Mouse (Mus musculus) forebrain, embryonic 14.5 days (tissue): Measurements from ENCODE around the gene Ccdc6. TPM values are rescaled to one million over a fixed set of nuclear protein-coding genes. Genes with fewer than 3 reads are reported as not detected.

Experiments
- ATAC-seq: fragments of 200-750 bp; cut with Nextera tagmentation; 2 replicates; pipeline ENCODE4 v1.8.0; 2017; ENCODE audit warnings: mild to moderate bottlenecking, moderate library complexity
- DNase-seq: peaks from one replicate; pipeline ENCODE4 v3.0.0-alpha.2; 2015; ENCODE audit warnings: low spot score
- H3K27ac ChIP-seq: fragments of 300-500 bp; sonication (generic); 2 replicates; pipeline ENCODE4 v1.5.1; 2014; ENCODE audit warnings: low read depth, mild to moderate bottlenecking, control low read depth, low read length, moderate library complexity
- H3K27me3 ChIP-seq: fragments of 300-500 bp; sonication (generic); replicated peaks from 2 replicates; pipeline ENCODE4 v1.6.1; 2014; ENCODE audit warnings: low read length, control low read depth, mixed read lengths; ENCODE audit not compliant: control insufficient read depth, insufficient read depth
- H3K36me3 ChIP-seq: fragments of 300-500 bp; sonication (generic); 2 replicates; pipeline ENCODE4 v1.6.1; 2014; ENCODE audit warnings: low read length, control low read depth; ENCODE audit not compliant: control insufficient read depth, insufficient read depth
- H3K4me1 ChIP-seq: fragments of 300-500 bp; sonication (generic); 2 replicates; pipeline ENCODE4 v1.6.1; 2014; ENCODE audit warnings: antibody characterized with exemption, low read length, control low read depth; ENCODE audit not compliant: control insufficient read depth, insufficient read depth
- H3K4me2 ChIP-seq: fragments of 300-500 bp; sonication (generic); 2 replicates; pipeline ENCODE4 v1.6.1; 2014; ENCODE audit warnings: mild to moderate bottlenecking, control low read depth, low read length
- H3K4me3 ChIP-seq: fragments of 300-500 bp; sonication (generic); 2 replicates; pipeline ENCODE4 v1.5.1; 2014; ENCODE audit warnings: low read depth, low read length, control low read depth
- H3K9ac ChIP-seq: fragments of 300-500 bp; sonication (generic); 2 replicates; pipeline ENCODE4 v1.6.1; 2014; ENCODE audit warnings: mild to moderate bottlenecking, low read length, control low read depth, moderate library complexity
- H3K9me3 ChIP-seq: fragments of 300-500 bp; sonication (generic); replicated peaks from 2 replicates; pipeline ENCODE4 v1.6.1; 2016; ENCODE audit warnings: low read length, control low read depth, mixed read lengths; ENCODE audit not compliant: control insufficient read depth
- WGBS: fragments of 180-500 bp; shearing (Covaris S2); extraction: QIAGEN DNeasy Blood & Tissue Kit; methylation state at CpG from one replicate; pipeline ENCODE4 v1.1.7; 2014; 5-methylcytosine and 5-hydroxymethylcytosine counted together
- polyA plus RNA-seq: library from polyadenylated mRNA; unstranded; fragments of >200 nt; fragmentation: Nextera tagmentation; extraction: Ambion mirVana; gene quantifications from 2 replicates; pipeline ENCODE4 v1.2.1, GENCODE M21; 2014

Ccdc6 gene
- polyA plus RNA-seq, 1 experiment from 2014 or later: 22.8 TPM

DNA sequence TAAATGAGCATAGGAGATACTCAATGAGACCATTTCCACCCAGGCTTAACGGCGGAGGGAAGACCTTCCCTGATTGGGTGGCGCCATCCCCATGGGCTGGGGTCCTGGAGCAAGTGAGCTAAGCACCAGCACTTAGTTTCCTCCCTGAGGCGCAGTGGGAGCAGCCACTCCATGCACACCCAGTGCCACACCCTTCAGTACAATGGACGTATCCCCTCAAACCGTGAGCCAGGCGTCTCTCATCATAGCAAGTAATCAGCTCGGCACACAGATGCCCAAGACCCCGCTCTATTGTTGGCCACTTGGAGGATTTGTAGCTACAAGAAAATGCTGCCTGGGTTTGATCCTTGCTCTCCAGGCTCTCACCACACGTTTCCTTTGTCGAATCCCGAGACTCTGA lies 49.0 kb downstream of the Ccdc6 start:
- ATAC-seq: no peak
- no peak overlapping the region for H3K4me2 ChIP-seq
- WGBS: 96% methylated on average over 12 of the region's 12 CpGs
- no peaks in the 10 kb centered on the region for H3K27me3 ChIP-seq
- no peak overlapping the region for H3K27ac ChIP-seq
- H3K36me3 ChIP-seq: peaks cover 22% of the 10 kb centered on the region
- H3K4me1 ChIP-seq: no peaks in the 10 kb centered on the region
- no peak for DNase-seq
- no peaks in the 10 kb centered on the region for H3K9me3 ChIP-seq
- no peak overlapping the region for H3K4me3 ChIP-seq
- no peak overlapping the region for H3K9ac ChIP-seq

DNA sequence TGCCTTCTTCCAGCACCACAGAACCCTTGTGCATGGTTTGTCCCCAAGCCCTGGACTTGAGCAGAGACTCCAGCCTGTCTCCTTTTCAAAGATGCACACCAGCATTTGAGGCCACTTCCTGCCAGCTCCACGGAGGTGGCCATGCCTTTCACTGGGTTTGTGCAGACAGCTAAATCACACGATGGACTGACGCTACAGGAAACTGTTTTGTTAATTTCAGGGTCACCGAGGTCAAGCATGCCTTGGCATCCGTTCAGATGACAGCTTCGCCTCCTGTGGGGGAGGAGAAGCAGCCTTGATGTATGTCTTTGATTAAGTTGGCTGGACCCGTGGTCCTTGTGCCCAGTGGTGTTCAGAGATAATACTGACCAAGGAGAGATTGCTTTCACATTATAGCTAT lies 52.2 kb downstream of the Ccdc6 start:
- no peak overlapping the region for H3K4me2 ChIP-seq
- no peak overlapping the region for H3K27ac ChIP-seq
- DNase-seq (no peak), ATAC-seq (no peak)
- H3K4me3 ChIP-seq: no peak overlapping the region
- 71% methylated on average over 7 of the region's 7 CpGs for WGBS
- H3K9me3 ChIP-seq: no peaks in the 10 kb centered on the region
- H3K9ac ChIP-seq: no peak overlapping the region
- H3K36me3 ChIP-seq: peaks cover 23% of the 10 kb centered on the region
- H3K4me1 ChIP-seq: no peaks in the 10 kb centered on the region
- H3K27me3 ChIP-seq: no peaks in the 10 kb centered on the region

DNA sequence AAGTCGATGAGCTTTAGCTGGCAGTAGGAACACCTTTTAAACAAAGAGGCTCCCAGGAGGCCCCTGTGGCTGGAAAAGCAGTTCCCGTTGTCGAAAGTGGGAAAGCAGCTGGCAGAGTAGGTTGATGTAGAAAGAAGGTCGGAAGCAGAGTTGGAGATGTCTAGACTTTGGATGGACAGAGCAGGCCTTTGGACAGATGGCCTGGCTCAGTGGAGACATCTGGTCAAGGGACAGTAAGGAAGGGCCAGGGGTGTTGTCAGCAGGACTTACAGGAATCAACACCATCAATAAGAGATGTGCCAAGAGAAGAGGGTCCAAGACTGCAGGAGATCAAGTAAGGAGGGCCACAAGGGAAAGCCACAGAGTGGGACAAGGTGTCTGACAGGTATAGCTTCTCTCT lies 53.4 kb downstream of the Ccdc6 start:
- H3K9ac ChIP-seq: no peak overlapping the region
- H3K4me2 ChIP-seq: no peak overlapping the region
- DNase-seq (no peak), ATAC-seq (no peak)
- no peaks in the 10 kb centered on the region for H3K27me3 ChIP-seq
- peaks cover 28% of the 10 kb centered on the region for H3K36me3 ChIP-seq
- H3K4me1 ChIP-seq: no peaks in the 10 kb centered on the region
- H3K27ac ChIP-seq: no peak overlapping the region
- no peaks in the 10 kb centered on the region for H3K9me3 ChIP-seq
- no peak overlapping the region for H3K4me3 ChIP-seq
- 91% methylated on average over 4 of the region's 4 CpGs for WGBS

DNA sequence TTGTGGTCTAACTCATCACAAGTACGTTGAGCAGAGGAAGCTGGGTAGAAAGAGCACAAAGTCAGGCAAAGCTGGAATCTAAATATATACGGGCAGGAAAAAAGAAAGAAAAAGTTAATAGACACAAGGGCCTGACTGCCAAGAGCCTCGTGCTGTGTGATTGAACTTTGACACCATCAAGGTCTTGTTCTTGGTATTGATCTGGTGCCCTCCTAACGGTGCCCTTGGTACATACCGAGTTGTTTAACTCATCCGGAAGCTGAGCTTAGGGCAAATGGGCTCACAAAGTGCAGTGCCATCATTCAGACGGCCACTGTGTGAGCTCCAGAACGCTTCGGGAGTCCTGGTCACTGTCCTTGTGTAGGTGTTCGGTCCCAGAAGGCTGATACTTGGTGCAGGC lies 54.2 kb downstream of the Ccdc6 start:
- no peak for DNase-seq
- 94% methylated on average over 10 of the region's 10 CpGs for WGBS
- H3K36me3 ChIP-seq: peaks cover 27% of the 10 kb centered on the region

DNA sequence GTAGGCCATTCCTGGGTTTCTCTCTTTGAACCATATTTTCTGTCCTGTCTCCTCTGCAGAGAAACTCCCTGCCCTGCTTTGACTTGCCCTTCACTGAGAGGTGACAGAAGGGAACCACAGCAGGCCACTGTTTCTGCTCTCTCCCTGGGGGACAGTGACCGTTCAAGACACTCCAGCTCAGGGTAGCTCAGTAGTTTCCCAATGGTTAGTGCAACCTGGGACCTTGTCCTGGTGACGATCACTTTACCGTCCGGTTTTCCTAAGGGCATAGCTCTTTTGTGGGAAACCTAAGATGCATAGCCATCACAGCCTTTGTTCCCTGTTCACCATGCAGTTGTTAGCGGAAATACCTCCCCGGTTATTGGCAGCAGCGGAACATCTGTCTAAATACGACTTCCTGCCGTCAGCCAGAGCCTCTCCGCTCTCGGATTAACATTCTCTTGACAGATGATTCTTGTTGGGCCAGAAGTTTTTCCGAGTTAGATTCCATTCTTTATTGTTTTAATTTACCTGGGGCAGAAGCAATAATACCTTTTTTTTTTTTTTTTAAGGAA lies 55.3 kb downstream of the Ccdc6 start:
- Histone ChIP-seq H3K27me3 (no peaks in the 10 kb centered on the region), H3K4me3 (no peak overlapping the region), H3K4me2 (no peak overlapping the region), H3K27ac (no peak overlapping the region), H3K9ac (no peak overlapping the region), H3K9me3 (no peaks in the 10 kb centered on the region), H3K36me3 (peaks cover 30% of the 10 kb centered on the region), H3K4me1 (no peaks in the 10 kb centered on the region)
- ATAC-seq (no peak), DNase-seq (no peak)
- WGBS: 90% methylated on average over 12 of the region's 12 CpGs

More for the DNA sequence above, 54.2 kb downstream of the Ccdc6 start:
- Histone ChIP-seq H3K4me3 (no peak overlapping the region), H3K4me2 (no peak overlapping the region), H3K4me1 (no peaks in the 10 kb centered on the region), H3K9me3 (no peaks in the 10 kb centered on the region), H3K27ac (no peak overlapping the region), H3K9ac (no peak overlapping the region), H3K27me3 (no peaks in the 10 kb centered on the region)
- no peak for ATAC-seq

DNA sequence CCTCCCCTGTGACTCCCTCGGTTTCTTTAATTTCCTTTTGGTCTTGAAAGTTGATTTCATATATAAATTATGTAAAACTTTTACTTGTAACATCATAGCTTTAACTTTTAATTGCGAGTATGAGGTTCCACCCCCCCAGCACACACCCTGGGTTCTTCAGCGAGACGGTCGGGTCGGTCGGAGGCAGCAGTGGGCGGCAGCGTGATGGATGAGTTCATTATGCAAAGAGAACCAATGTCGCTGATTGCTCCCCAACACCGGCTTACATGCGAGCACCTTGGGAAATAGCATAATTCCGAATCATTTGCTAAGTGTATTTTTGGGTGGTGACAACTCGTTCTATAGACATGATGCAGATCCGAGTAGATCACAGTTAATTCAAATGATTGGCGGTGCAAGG lies 56.9 kb downstream of the Ccdc6 start:
- H3K27me3 ChIP-seq: no peaks in the 10 kb centered on the region
- H3K27ac ChIP-seq: no peak overlapping the region
- H3K4me3 ChIP-seq: no peak overlapping the region
- H3K4me2 ChIP-seq: no peak overlapping the region
- no peaks in the 10 kb centered on the region for H3K9me3 ChIP-seq
- peaks cover 30% of the 10 kb centered on the region for H3K36me3 ChIP-seq
- no peak for ATAC-seq
- no peaks in the 10 kb centered on the region for H3K4me1 ChIP-seq
- H3K9ac ChIP-seq: no peak overlapping the region
- DNase-seq: no peak
- 96% methylated on average over 16 of the region's 16 CpGs for WGBS

DNA sequence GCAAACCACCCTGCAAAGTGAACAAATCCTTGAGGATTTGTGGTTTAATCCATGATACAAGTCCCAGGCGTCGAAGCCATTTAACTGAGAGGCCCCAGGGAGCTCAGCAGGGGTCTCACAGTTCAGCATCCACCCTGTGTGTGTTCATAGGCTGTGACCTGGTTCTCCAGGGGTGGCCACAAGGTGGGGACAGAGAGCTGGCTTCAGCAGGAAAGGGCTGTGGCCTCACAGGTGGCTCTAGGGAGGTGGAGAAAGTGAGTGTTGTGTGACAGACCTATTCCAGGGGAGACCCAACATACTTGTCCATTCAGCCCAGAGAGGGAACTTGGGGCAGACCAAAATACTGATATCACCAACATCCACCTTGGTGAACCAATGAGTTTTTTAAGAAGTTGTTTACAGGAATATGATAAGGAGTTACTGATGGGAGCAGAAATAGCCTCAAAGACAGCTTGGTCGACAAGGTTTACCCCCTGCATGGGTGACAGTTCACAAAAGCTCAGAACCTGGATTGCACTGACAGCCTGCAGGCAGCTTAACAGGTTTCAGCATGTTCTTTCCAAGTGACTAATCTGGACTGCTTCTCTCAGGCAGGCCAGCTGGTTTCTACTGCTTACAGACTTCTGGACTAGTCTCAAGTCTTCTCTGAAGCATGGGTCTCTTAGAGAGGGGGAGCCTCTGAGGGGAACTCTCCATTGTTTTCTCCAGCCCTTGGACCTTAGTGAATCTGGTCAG lies 59.7 kb downstream of the Ccdc6 start:
- Histone ChIP-seq H3K4me2 (no peak overlapping the region), H3K27me3 (no peaks in the 10 kb centered on the region), H3K9me3 (no peaks in the 10 kb centered on the region), H3K9ac (no peak overlapping the region), H3K4me3 (no peak overlapping the region), H3K36me3 (peaks cover 18% of the 10 kb centered on the region), H3K27ac (no peak overlapping the region), H3K4me1 (no peaks in the 10 kb centered on the region)
- DNase-seq (no peak), ATAC-seq (no peak)
- WGBS: 61% methylated on average over 3 of the region's 3 CpGs

DNA sequence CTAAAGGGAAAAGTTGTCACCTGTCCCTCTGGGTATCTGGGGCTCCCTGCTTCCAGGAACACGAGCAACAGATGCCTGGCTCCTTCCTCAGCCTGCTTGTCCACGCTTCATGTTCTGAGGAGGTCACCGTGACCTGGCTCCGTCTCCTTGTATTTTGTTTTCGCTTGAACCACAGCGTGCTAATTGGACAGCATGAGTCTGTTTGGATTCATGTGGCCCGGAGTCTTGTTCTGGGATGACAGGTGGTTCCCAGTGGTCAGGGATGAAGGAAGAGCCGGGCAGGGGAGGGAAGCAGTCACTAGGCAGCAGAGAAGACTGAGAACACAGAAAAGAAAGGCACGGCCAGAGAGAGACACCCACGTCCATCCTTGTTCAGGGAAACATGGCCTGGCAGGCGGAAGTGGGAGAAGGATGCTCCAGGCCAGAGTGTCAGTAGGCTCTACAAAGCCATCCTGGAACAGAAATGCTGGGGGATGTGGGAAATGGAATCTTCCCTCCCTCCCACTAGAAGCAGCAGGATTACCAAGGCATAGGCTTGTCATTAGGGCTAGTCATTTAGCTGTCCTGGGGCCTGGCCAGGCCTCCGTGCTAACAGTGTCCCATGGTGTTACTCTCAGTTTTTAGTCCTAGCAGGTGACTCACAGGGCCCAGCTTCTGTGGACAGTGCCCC lies 62.9 kb downstream of the Ccdc6 start:
- no peak overlapping the region for H3K4me2 ChIP-seq
- no peaks in the 10 kb centered on the region for H3K9me3 ChIP-seq
- 83% methylated on average over 12 of the region's 12 CpGs for WGBS
- H3K27ac ChIP-seq: no peak overlapping the region
- DNase-seq (no peak), ATAC-seq (no peak)
- no peak overlapping the region for H3K9ac ChIP-seq
- peaks cover 16% of the 10 kb centered on the region for H3K36me3 ChIP-seq
- H3K27me3 ChIP-seq: no peaks in the 10 kb centered on the region
- 0 out of 2 replicates have a peak, but pooled peaks cover 4% of the 10 kb centered on the region for H3K4me1 ChIP-seq
- no peak overlapping the region for H3K4me3 ChIP-seq

DNA sequence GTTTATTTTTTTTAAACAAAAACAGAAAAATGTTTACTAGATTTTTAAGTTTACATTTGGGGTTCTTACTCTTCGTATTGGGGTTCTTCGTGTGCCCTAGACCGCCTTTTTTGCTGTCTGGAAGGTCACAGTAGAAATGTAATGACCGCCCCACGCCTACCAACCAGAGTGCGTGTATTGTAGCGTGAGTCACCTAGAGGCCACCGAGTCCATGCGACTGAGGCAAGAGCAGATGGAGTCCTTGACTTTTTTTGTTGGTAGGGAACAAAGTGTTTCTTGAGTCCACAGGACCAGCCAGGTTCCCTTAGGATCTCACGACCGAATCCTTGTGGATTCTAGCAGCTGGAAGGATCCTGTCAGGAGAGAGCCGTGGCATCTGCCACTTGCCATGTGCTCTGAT lies 63.9 kb downstream of the Ccdc6 start:
- no peaks in the 10 kb centered on the region for H3K9me3 ChIP-seq
- no peaks in the 10 kb centered on the region for H3K27me3 ChIP-seq
- no peak for DNase-seq
- peaks cover 6% of the 10 kb centered on the region; the same call in 1 of the 2 replicates for H3K36me3 ChIP-seq
- WGBS: 93% methylated on average over 12 of the region's 12 CpGs
- no peak overlapping the region for H3K4me3 ChIP-seq
- H3K4me2 ChIP-seq: no peak overlapping the region
- H3K9ac ChIP-seq: no peak overlapping the region
- ATAC-seq: no peak
- no peak overlapping the region for H3K27ac ChIP-seq
- 0 out of 2 replicates have a peak, but pooled peaks cover 4% of the 10 kb centered on the region for H3K4me1 ChIP-seq
